Mouse (Mus musculus) left cerebral cortex, adult 18-20 months (tissue): Measurements from ENCODE around the gene Nkx3-2. TPM values are rescaled to one million over a fixed set of nuclear protein-coding genes. Genes with fewer than 3 reads are reported as not detected.

Experiments used
- DNase-seq, 2 experiments: peaks; one replicate each; pipeline ENCODE4 v3.0.0; 2021 to 2022; ENCODE audit warnings: low spot score in 2 of 2, mixed read lengths in 1 of 2
- total RNA-seq, 2 experiments: library from RNA; stranded (reverse); gene quantifications; 2 replicates each; pipeline ENCODE4 v1.2.3; 2021

Gene Nkx3-2
- total RNA-seq, 2 experiments from 2014 or later = not detected

DNA sequence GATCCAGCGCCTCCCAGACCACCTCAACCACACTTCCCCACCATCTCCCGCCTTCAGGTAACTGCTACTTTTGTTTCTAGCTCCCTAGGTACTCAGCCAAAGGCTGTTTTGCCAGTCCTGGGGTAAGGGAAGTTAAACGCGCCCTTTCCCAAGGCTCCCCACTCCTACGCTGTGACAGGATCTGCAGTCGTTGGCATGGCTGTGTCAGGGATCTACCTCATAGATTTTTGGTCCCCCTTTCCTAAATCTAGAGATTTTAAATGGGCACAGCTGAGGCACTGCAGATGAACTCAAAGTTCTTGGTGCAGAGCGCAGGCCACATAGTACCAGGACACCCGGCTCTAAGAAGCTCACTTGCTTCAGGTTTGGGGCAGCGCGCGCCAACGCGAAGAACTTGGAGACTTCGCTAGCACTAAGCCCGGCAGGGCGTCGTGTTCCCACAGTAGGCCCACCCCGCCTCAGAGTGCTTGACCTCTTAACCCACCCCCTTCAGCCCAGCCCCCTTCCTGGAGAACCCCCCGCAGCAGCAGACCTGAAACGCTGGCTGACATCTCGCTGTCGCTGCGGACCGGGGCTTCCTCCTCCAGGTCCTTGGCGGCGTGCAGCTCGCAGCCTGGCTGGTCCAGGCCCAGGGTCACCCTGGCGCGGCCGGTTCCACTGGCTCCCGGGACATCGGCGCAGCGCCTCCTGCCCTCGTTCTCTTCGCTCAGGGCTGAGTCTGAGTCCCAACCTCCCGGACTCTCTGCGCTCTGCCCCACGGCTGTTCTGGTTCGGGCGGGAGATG, 1.2 kb downstream of the Nkx3-2 start:
- DNase-seq = no peak

DNA sequence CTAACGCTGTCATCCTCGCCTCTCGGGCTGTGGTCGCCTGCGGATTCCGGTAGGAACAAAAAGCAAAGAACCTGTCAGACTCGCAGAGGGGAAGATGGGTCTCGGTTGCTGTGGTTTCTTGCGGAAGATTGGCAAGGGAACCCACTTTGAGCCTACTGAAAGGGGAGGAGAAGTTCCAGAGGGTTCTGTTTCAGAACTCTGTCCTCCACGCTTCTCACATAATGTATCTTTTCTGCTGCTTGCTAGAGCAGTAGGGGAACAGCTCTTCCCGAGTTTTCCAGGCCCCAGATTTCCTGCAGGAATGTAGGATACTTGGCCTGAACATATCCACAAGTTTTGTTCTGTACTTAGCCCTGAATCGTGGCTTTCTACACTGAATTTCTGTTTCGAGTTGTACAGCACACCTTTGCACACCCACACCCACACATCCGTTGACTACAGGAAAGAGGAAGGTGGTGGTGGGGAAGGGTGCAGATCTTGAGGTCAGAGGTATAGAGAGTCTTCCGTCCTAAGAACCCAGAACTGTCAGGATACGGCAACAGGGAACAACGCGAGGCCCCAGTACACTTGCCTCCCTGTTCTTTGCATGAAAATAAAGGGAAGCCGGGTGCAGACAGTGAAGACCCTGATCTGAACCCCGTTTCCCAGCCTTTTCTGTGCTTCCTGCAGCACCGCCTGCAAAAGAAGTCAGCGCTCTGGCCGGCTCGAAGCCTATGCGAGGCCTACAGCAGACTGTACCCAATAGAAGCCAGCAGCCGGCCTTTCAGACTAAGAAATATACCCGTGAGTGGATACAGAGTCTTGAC, 2.0 kb downstream of the Nkx3-2 start:
- no peak for DNase-seq

DNA sequence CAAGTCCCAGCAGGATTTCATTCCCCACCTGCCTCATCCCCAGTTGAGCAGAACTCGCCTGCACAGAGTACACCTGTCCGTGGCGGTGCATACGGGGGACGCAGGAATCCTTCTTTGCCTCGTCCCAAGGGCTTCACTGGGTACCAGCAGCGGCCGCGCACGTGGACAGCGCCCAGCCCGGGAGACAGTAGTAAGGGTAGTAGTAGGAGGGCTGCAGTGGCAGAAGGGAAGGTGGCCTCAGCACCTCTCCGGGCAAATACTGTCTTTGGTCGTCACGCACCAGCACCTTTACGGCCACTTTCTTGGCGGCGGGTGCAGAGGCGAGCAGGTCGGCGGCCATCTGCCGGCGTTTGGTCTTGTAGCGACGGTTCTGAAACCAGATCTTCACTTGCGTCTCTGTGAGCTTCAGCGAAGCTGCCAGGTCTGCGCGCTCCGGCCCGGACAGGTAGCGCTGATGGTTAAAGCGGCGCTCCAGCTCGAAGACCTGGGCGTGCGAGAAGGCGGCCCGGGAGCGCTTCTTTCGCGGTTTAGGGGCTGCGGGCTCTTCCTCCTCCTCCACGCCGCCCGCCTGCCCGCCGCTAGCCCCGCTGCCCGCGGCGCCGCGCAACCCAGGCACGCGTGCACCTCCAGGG, 2.7 kb downstream of the Nkx3-2 start:
- no peak for DNase-seq

DNA sequence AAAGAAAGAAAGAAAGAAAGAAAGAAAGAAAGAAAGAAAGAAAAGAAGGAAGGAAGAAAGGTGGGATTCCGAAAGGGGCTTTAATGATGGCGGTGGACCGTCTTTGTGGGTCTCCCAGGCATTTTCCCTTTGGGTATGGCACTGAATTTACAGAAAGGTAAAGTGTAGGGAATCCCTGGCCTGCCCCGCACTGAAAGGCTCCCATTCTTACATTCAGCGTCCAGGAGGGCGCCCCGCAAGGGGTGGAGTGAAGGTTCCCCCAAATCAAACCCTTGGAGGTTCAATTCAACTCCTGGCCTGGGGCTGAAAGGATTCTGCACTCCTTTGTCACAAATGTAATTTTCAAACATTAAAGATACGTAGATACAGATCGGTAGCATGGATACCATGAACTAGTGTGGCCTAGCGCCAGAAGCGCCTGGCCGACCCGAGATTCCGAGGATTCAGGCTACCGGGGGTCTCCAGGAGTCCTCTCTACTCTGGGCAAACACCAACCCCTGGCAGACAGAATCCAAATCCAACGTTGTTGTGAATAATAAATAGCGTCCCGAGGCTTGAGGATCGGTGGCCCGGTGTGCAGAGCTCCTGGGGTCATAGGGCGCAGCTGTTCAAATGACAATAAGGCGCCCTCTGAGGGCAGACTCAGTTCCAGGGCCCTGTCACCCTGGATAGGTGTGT, 3.3 kb downstream of the Nkx3-2 start:
- DNase-seq = no peak

DNA sequence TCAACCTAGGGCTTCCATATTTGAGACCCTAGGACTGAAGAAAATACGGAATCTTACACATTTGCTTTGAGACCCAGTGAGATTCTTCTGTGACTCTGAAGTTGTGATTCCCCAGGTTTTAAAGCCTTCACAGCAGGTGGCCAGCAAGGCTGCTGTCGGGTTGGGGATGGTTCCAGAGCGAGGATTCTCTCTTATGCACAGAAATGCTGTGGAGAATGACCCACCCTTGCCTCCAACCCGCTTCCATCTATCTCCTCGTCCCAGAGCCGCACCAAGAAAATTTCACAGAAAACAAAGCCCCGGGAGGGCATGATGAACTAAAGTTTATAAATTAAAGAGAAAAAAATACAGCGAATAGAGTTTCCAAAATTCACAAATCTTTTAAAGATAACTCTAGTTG, 4.2 kb downstream of the Nkx3-2 start:
- DNase-seq = no peak

DNA sequence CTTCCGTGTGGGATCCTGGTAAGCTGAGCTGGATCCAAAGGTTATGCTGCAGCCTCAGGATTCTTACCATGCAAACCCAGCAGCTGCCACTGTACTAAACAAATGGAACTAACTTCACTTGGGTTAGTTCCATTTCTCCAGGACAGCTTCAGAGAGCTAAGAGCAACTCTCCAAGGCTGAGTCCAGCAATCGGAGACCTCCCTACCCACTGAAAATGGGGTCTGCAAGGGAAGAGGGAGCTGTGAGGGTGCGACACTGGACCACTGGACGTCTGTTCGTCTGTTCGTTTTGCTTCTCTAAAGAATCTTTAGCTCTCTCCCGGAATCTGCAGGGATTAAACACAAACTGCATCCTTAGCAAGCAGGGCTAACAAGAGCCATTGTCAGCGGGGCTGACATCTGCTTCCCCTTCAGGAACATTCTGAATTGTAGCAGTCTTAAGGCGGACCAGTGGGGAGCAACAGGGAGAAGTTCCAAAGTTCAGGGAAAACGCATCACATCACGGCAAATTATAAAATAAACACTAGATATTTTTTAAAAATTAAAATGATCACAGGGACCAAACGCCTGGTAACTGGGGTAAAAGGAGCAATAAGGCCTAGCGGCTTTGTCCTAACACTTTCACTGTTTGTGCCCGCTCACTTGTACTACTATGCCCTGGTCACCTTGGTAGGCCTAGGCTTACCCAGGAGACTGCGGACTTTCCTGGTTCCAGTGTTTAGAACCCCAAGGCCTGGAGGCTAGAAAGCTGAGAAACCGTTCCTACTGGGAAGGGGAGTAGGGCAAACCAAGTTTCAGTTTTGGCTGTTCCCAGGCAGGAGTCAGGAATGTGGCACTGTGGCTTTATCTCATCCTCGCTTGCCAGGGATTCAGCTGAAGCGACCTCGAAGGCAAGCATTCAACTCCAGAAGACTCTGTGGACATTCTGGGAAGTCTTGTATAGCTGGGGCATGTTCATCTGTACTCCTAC, 5.3 kb downstream of the Nkx3-2 start:
- no peak for DNase-seq

DNA sequence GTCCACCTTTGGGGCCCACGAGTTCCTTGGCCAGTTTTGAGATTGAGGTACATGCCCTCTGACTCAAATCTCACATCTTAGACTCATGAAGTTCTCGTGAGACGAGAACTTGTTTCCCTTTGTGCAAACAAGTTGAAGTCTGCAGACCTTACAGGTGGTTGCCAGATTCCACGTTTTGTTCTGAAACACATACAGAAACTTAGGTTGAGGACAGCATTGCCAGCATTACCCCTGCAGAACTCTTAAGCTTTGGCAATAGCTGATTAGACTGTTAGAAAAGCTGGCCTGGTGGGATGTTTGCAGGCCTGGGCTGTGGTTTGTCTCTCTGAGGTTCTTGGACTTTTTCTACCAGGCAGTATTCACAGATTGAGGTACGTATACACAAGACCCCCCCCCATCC, 7.0 kb downstream of the Nkx3-2 start:
- DNase-seq = no peak

DNA sequence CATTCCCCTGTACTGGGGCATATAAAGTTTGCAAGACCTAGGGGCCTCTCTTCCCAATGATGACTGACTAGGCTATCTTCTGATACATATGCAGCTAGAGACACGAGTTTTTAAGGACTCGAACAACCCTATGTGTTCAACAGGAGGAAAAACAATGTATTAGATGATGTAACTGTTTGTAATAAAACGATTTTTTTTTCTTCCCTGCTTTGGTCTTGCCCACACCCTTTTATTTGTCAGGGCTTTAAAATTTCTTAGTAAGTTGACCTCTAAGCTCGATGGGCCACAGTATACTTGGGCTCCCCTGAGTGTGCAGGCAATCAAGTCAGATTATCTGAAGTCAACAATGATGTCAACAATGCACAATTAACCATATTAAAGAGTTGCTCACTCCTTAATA, 7.9 kb downstream of the Nkx3-2 start:
- no peak for DNase-seq

DNA sequence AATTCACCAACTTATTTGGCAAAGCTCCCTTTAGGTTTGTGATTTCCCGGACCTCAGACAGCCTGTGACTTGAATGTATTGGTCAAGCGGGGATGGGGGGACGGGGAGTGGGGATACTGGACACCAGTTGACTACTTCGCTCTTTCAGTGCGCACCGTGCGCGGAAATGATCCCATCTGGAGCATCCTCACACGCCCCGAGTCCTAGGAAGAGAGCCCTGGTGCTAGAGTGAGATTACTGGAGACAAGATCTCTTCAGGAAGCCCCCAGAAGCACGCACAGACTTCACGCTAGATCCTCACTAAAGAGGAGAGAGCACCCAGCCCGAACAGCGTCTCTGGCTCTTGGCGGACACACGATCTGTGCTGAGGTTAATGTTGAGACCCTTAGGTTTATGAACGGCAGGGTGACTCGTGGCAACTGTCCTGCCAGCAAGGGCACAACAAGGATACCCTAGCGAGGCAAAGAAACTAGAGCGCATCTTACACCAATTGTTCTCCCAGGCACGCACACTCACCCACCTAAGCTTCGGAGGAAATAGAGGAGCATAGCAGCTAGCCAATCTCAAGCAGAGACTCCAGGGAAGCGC, 8.8 kb downstream of the Nkx3-2 start:
- DNase-seq = no peak

DNA sequence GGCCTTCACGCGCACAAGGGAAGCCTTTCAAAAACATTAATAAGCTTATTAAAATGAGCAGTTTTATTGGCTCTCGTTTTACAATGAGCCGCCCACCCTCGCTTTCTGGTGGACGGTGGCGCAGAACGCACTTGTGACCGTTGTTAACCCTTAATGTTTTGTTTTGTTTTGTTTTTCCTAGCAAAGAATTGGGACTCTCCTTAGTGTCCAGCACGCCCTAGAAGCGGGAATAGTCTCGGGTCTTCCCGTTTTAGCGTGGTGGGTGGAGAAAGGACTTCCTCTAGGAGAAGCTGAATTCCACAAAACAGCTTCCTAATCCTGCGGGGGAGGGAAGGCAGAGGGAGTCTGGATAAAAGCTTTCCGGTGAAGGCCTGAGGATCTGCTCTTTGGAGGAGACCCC, 9.5 kb downstream of the Nkx3-2 start:
- no peak for DNase-seq

DNA sequence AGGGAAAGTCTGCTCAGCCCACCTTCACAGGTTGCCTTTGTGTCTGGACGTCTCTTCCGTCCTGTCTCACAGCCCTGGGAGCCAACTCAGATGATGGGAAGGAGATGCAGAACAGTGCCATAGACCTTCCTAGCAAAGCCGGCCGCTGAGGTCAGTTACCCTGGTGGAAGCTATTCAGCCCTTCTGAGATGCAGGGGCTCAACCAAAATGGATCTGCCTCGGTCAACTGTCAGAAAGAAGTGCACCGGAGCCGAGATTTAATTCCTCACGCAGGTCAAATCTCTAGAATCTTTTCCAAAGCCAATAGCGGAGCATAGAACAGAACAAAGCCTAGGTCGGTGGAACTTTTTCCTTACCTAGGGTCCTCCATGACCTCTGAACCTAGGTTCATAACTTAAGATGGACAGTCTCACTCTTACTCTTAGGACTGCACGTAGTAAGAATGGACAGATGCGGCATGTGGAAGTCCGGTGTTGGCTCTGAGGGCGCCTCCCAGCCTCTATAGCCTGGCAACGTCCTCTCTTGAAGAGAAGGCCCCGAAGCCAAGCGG, 10.0 kb downstream of the Nkx3-2 start:
- DNase-seq = no peak

DNA sequence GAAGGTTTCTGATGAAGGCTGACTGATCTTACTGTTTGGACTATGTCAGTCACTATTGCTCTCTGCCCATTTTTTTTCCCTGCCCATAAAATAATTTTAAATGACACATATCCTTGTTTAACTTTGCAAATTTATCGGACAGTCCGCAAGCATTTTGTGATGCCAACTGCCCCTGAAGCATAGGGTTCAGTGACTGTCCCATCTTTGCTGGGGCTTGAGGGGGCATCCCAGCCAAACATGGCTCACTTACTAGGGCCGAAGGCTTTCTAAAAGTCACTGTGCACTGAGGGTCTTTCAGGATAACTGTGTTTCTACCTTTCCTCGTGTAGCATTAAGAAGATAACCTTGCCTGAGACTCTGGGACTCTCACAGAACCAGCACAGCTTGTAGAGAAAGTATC, 11.6 kb downstream of the Nkx3-2 start:
- DNase-seq = no peak

DNA sequence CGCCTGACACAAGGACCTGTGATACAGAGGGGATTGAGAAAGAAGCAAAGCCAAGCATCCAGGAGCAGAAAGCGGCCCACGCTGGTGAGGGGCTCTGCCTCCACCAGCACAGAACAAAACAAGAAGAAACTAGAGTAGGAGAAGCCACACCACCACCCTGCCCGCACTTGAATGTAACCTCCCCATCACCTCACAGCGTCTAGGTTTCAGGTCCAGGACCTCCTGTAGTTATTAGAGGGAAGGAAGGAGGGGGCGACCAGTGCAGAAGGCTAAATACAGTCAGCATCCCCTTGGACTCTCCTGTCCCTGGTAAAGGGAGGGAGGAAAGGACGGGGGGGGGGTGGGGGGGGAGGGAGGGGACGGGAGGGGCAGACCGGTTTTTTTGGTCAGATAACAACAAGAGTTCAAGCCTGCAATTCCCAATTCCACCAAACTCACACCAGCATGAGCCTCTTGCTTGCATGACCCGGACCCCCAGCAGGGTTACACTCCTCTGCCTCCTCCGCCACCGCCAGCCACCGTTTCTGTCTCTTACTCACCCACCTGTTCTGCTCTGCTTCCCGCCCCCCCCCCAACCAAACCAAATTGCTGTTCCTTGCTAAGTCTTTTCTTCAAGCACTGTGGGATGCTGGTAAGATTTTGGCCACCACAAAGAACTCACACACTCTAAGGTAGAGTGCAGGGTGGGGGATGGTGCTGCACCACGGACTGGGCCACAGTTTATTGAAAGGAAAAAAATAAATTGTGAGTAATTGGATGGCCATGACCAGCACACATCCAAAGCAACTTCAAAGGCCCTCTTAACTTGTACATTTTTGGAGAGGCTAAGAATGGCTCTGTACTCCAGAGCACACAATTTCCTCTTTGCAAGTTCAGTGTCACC, 19.2 kb downstream of the Nkx3-2 start:
- no peak for DNase-seq

DNA sequence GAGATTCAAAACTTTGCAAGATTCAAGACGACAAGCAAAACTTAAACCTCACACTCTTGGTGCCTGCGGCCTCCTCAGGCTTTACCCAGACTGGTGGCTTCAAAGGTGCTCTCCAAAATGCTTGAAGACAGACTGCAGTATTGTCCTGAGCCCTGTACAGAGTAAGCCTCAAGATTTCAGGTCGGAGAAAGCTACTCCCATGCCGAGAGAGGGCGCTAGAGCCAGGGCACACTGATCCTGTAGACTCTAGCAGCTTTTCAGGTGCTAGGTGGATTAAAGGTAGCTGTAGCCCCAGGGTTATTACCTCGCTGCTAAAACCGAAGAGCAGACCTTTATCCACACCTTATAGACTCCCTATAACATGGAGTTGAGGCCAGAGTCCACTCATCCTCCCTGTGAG, 20.1 kb downstream of the Nkx3-2 start:
- DNase-seq = no peak

DNA sequence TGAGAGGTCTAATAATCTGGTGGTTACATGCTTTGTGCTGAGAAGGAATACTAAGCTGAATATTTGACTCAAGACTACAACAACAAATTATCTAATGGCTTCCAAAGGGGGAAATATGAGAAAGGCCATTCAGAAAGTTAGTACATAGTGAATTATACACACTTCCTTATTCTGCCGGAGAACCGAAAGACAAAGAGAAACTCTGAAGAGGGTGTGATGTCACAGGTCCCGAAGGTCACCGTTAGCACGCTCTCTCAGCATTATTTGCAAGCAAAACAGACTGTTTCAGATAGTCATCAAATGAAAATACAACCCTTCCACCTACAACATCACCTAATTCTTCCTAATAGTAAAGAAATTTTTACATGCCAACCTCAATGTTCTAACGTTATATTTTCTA, 25.5 kb downstream of the Nkx3-2 start:
- DNase-seq = no peak

DNA sequence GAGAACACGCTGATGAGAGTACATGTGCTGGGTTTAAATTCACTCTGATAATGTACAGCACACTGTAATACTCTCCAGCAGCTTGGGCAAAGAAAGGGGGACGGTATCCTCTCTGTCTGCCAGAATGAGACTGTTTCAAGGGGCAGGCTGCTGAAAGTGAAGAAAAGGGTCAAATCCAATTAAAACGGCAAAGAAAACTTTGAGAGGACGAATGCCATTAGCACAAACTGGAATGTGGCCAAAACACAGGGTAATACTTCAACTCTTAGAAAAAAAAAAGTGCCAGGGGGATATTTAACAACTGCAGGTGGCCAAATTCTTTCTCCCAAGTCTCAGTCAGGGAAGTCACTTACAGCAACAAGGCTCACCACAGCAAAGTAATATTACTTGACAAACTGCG, 27.3 kb downstream of the Nkx3-2 start:
- no peak for DNase-seq

DNA sequence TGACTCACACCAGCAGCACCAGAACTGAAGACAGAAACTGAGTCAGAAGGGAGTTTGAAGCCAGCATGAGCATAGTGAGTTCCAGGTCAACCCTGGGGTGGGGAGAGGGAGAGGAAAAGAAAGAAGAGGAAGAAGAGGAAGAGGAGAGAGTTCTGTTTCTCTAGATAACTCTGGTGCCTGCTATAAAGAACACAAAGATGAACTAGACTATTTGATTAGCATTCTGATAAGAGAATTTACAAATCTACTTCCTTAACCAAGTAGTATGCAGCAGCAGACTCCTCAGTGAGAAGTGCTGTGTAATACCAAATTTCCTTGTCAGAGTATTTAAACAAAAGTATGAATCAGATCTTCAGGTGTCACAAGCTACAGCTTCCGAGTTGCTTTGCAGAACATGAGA, 37.3 kb downstream of the Nkx3-2 start:
- DNase-seq = no peak

DNA sequence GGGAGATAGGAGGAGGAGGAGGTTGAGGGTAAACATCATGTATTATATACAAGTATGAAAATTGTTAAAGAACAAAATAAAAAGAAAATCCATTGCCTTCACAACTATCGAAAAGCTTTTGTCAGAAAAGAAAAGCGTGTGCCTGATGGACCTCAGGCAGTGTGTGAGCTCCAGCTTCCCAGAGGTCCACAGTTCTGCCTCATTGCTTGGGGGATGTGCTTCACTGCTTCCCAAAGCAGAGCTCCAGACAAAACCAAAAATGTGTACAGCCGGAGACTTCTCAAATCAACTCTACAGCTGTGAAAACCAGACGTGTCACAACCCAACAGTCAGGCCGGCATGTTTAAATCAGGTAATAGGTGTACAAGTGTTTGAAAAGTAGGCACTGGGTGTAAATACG, 38.7 kb downstream of the Nkx3-2 start:
- no peak for DNase-seq
